Mouse (Mus musculus): ENCODE results near the gene Trim7.
"Not testable (repeated sequence)": the region's sequence is repeated elsewhere in the genome, so short reads cannot be mapped to it uniquely, and the experiment has no call there.

The Trim7 gene

DNA sequence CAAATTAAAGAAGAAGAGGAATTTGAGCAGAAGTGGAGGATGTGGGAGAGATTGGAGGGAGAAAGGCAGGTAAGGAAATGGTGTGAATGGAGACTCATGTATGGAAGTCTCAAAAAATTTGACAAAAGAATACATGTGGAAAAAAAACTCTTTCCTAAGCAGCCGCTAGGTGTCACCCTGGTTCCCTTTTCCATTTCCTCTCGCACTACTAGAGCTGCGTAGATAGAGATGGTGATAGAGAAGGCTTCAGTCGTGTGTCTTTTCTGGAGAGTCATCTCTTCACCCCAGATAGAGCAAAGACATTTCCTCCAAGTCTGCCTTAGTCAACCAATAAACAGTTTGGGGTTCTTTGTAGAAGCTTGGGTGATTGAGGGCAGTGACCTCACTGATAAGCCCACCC lies 48.5 kb downstream of the Trim7 start:
- no peak for DNase-seq (ENCODE audit: low read depth in 1 of 2, low spot score in 2 of 2)

DNA sequence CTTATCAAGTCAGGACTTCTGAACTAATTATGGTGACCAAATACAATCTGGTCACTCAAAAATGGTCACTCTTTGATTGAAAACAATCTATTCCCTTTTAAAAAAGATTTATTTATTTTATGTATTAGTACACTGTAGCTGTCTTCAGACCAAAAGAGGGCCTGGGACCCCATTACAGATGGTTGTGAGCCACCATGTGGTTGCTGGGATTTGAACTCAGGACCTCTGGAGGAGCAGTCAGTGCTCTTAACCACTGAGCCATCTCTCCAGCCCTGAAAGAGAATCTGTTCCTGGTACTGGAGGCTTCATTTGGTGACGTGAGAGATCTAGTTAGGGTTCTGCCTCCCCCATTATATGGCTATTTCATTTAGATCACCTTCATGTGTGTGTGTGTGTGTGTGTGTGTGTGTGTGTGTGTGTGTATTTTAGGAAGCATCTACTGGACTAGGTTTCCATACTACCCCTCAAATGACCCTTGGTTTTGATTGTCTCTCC lies 49.5 kb downstream of the Trim7 start:
- not testable (repeated sequence) for DNase-seq (ENCODE audit: low read depth in 1 of 2, low spot score in 2 of 2)

DNA sequence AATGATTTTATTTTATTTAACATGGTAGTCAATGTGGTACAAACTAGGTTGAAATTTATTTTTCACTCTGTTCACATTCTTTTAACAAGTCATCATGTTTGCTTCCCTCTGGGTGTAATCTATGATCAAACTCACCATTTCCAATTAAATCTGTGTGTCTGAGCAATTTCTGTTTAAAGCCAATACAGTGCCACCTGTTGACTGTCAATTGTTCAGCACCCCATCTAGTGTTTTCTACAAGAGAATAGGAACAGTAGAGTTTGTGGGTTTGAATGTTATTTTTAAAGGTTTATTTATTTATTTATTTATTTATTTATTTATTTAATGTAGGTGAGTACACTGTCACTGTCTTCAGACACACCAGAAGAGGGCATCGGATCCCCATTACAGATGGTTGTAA lies 50.7 kb downstream of the Trim7 start:
- DNase-seq (ENCODE audit: low read depth in 1 of 2, low spot score in 2 of 2) = no peak

DNA sequence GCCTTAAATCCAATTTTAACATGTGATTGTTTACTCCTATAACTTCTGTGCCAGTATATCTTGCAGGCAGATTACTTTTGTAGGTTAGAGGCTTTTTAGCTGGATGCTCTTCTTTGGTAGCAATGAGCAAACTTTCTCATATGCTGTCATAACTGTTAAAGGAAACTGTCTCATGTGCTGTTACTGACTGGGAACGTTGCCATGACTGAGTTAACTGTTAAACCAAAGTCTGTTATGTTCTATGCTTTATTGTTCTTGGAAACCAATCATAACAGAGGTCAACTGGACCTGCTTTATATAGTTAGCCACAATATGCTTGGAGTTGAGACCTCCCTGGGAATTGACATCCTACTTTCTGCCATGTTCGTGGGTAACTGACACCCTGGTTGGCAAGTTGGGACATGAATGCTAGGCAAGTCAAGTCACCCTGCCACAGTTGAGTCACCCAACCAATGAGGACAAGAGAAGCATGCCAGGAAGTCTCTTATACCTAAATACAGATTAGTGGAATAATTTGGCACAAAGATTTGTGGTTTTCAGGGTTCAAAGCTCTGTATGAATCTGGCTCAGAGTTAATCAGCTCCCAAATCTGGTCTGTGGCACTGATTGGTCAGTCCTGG lies 73.0 kb downstream of the Trim7 start:
- no peak for DNase-seq (ENCODE audit: low read depth in 1 of 2, low spot score in 2 of 2)

DNA sequence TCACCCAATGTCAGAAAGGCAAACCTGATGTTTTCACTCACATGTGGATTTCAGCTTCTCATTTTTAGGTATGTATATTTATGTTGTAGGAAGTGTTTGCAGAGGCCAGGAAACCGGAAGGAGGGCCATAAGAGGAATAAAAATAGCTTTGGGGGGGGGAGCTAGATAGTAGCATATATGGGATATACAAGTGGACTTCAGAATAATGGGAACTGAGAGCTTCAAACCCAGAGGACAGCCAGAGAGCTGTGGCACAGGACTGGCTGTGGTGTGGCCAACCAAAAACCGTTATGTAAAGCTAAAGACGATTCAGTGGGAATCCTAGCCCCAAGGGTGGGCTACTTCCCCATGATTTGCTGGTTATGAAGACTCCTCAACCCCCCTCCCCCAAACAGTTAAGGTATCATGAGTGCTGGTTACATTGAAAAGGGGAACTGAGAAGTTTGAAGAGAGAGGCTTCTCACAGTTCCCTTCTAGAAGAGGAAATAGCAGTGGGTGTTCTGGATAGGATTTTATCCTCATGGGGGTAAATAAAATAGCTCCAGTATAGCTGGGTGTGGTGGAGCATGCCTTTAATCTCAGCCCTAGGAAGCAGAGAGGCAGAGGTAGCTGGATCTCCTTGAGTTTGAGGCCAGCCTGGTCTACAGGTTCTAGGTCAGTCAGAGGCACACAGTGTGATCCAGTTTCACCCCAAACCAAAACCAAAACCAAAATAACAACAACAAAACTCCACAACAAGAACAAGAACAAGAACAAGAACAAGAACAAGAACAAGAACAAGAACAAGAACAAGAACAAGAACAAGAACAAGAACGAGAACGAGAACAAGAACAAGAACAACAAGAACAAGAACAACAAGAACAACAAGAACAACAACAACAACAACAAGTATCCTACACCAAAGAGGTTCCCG lies 75.0 kb downstream of the Trim7 start:
- DNase-seq (ENCODE audit: low read depth in 1 of 2, low spot score in 2 of 2) = peak; percentile 8 to 28

DNA sequence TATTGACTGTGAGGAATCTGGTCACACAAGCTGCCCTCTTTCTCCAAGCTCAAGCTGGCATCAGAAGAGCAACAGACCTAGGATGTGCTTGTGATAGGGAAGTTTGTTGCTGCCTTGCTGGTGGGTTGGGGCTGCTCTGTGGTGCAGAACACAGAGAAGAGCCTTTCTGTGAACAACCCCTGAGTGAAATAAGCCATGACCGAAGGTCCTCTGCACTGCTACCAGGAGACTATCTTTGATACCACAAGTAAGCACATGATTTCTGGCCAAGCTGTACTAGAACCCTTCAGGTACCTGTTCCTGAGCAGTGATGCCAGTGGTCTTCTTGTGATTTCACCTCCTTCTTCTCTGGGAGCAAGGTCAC lies 75.6 kb downstream of the Trim7 start:
- not testable (repeated sequence) for DNase-seq (ENCODE audit: low read depth in 1 of 2, low spot score in 2 of 2)
